Mouse (Mus musculus) small intestine, adult 2 months (tissue): ENCODE data around the gene Sptb.

Experiments
- CTCF ChIP-seq: fragments of 200-500 bp; IDR thresholded peaks from 2 replicates; pipeline ENCODE4 v1.5.1; 2012; ENCODE audit warnings: low read depth, mild to moderate bottlenecking, control low read depth, inconsistent platforms, low read length, moderate library complexity, mixed read lengths; ENCODE audit not compliant: insufficient replicate concordance, insufficient read length; ENCODE audit errors: extremely low read depth
- POLR2A ChIP-seq: fragments of 200-500 bp; IDR thresholded peaks from 2 replicates; pipeline ENCODE4 v1.6.1; 2012; ENCODE audit warnings: low read depth, mild to moderate bottlenecking, control low read depth, inconsistent platforms, low read length, moderate library complexity

DNA sequence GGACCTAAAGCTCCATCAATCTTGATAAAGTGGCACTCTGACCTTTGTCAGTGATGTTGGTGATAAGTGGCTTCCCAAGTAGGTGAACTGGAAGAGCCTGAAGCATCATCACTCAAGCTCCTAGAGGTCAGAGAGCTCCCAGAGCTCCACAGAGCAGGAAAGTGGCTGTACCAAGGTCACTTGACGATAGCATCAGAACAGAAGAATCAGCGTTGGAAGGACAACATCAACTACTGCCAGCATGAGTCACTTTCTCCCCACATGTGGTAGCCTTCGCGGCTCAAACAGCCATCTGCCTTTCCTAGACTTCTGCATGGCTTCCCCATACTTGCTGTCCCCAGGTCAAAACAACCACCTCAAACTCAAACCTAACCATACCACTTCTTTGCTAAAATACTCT is 67.7 kb downstream of the Sptb start:
- TF ChIP-seq CTCF = no peak
- TF ChIP-seq POLR2A = no peak
